Mouse (Mus musculus) thymus, adult 2 months (tissue): ENCODE measurements around the gene Phkg1.

Source experiments
- CTCF ChIP-seq: fragments of 200-500 bp; IDR thresholded peaks from 2 replicates; pipeline ENCODE4 v1.5.1; 2012; ENCODE audit warnings: mild to moderate bottlenecking, control low read depth, low read length, moderate library complexity, borderline replicate concordance; ENCODE audit not compliant: control insufficient read depth, poor library complexity, insufficient read depth; ENCODE audit errors: extremely low read depth
- POLR2A ChIP-seq: fragments of 200-500 bp; IDR thresholded peaks from 2 replicates; pipeline ENCODE4 v1.6.1; 2012; ENCODE audit warnings: mild to moderate bottlenecking, low read length, control low read depth, moderate library complexity; ENCODE audit not compliant: control insufficient read depth, poor library complexity, insufficient read depth; ENCODE audit errors: extremely low read depth

DNA sequence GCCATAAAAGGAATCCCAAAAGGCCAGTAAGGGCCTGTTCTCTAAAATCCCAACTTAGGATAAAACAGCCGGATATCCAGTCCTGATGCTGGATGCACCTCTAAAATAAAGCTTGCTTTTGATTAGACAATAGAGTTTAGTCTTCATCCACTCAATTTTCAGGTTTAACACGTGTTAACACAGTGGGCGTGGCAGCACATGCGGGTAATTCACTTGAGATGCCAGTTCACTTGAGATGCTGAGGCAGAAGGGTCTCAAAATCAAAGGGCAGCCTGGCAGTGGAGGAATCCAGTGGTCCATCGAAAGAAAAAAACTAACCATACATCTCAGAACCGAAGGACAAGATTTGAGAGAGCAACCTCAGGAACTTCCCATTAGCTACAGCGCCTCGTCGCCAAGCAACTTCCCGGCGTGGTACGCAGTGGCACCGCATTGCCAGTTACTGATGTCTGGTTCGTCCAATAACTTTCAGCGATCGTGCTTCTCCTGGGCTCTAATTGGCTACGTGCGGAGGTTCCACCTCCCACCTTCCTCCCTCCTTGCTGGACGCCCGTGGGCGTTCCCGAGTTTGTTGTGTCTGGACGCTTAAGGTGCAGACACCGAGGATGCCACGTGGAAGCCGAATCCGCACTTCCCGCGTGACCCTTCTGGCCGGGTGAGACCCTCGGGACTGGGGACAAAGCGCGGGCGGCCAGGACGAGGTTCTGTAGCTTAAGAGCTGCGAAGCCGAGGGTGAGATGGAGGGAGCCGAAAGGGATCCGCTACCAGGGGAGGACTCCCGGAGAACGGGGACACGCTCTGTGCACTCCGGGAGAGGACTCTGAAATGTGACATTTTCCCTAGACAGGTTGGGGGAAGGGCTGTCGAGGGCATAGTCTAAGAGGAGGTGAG is 2.9 kb downstream of the Phkg1 start, which contains the start of gene Zbed5:
- TF ChIP-seq CTCF: 0 out of 2 replicates have a peak, but pooled peaks have one; percentile 42
- TF ChIP-seq POLR2A: 0 out of 2 replicates have a peak, but pooled peaks have one; percentile 18
